Mouse (Mus musculus) spleen, adult 12 weeks (tissue): ENCODE measurements around the gene Tcp10b.
"Not testable (repeated sequence)": the region's sequence is repeated elsewhere in the genome, so short reads cannot be mapped to it uniquely, and the experiment has no call there.

Experiments used
- DNase-seq: peaks from one replicate; pipeline ENCODE4 v3.0.0; 2022; ENCODE audit warnings: low spot score

Tcp10b gene

GRCm38 (mm10) chr17:13060804-13061203, at the start of gene Tcp10b:
TSS of gene Tcp10b (plus strand) at chr17:13061104.
- not testable (repeated sequence) for DNase-seq

GRCm38 (mm10) chr17:13013316-13013715, 47.6 kb upstream of the Tcp10b start:
- no peak for DNase-seq

GRCm38 (mm10) chr17:13036627-13037192, 24.2 kb upstream of the Tcp10b start:
- not testable (repeated sequence) for DNase-seq

- peak; percentile 26 for DNase-seq
Measured at GRCm38 (mm10) chr17:13043846-13044673, 16.8 kb upstream of the Tcp10b start.

GRCm38 (mm10) chr17:13052124-13052813, 8.6 kb upstream of the Tcp10b start, which contains the start of gene Gpr31b:
TSS of gene Gpr31b (minus strand) at chr17:13052296.
- not testable (repeated sequence) for DNase-seq

- DNase-seq: not testable (repeated sequence)
Measured at GRCm38 (mm10) chr17:13062882-13063281, 2.0 kb downstream of the Tcp10b start.

GRCm38 (mm10) chr17:13067864-13068385, 7.0 kb downstream of the Tcp10b start:
- not testable (repeated sequence) for DNase-seq

DNA sequence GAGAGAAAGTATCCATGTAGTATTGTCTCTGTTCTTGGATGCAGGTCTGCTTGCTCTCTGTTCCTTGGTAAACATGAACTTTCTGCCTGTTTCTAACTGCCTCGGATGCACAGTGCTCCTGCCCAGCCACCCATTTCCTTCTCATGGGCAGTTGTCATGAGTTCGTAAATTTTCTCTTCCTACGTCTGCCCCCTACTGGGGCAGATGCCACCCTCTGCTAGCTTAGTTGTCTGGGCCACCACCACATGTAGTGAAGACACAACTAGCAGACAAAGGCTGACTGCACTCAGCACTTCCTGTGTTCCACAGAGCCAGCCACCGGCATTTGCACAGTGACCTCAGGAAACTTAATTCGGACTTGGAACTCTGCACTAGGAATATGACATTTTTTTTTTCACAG, 8.3 kb downstream of the Tcp10b start:
- not testable (repeated sequence) for DNase-seq

GRCm38 (mm10) chr17:13091510-13091909, 30.6 kb downstream of the Tcp10b start:
- DNase-seq: not testable (repeated sequence)

DNA sequence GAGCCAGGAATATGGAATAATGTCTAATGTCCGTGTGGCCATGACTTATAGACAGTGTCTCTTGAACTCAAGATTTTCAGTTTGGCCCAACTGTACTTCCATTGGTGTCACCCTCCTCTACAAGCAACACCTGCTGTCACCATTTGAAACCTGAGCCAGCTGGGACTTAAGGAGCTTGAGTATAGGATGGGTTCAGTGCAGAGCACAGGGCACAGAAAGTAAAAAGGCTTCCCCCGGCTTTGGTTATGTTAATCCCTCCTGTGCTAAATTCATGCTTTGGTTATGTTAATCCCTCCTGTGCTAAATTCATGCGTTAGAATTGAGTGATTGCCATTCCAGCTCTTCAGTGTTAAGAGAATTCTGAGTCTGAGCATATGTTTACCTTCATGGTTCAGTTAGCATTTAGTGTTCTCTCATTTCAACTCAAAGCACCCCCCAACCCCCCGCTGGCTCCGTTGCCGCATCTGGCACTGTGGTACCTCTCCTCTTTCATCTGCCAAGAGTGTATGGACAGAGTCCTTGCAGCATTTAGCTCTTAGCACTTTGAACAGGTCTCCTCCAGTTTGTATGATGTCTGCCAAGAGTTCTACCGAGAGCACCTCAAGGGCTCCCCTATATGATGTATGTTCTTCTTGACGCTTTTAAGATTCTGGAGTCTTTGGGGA, 31.3 kb downstream of the Tcp10b start:
- DNase-seq: not testable (repeated sequence)

GRCm38 (mm10) chr17:13092960-13093359, 32.1 kb downstream of the Tcp10b start:
- not testable (repeated sequence) for DNase-seq

DNA sequence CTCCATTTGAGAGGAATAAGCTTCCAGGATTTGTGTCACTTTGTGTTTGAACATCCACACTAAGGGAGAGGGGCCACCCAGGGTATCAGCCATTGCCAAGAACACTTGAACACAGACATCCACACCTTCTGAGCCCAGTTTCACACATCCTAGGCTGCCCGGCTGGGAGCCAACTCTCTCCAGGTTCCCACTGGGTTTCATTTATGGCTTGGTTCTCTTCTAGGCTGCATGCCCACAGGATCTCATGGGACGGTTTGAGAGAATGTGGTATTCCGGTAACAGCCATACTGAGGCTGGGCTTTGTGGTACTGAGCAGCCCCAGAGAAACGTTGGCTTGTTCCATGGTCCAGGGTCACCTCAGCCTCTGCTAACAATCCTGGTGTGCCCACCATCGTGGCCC, 45.7 kb downstream of the Tcp10b start:
- DNase-seq: not testable (repeated sequence)

DNA sequence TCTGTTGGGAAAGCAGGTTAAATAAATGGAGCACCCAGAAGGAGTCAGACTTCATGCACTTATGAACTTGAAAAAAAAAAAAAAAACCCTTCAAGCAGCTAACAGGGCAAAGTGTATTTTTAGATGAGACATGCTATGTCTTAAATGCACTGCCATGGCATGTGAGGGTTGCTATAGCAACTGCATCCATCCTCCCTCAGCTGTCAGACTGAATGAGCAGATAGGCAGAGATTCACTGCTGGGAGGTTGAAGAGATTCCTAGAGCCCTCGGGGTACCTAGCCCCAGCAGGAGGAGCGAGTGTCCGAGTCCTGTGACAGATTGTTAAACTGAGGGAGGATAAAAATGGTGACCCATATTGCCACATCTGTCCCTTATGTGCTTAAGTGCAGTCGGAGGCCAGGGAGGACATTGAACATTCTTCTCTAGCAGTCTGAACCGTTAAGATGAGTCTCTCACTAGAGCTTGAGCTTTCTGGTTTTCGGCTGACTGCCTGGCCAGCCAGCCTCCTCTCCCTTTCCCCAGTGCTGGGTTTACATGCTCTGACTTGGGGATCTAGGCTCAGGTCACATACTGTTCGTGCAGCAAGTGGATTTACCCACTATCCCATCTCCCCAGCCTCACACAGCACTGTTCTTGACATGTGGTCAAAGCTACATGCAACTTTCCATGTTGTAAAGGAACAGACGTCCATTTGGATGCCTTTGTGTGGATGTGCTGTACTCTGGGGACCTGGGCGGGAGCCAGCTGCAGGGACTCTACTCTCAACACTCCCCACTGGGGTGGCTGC, 51.8 kb downstream of the Tcp10b start:
- DNase-seq: not testable (repeated sequence)

DNA sequence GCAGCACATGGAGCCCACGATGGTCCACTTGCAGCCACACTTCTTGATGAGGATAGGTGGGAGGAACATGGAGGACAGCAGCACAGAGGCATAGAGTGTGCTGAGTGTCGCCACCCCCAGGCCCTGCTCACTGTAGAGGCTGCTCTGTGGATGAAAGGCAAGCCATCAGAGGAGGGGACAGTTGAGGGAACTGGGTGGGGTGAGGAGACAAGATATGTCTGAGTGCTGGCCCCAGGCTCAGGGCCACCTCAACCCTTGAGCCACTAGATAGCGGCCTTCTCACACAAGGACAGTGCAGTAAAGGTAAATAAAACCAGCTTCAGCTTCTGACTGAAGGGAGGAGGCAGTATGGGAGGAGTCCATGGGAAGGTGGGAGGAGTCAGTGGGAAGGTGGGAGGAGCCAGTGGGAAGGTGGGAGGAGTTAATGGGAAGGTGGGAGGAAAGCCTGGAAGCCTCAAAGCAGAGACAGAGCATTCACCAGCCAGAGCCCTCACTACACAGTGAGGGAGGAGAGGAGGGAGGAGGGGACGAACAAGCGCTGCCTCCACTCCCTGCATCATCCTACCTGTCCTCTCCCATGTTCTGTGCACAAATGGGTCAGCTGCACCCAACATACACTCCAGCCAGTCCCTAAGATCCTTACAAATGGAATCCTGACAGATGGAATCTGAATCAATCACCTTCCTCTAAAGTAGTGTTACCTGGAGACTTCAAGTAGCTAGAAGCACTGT, 62.6 kb downstream of the Tcp10b start:
- not testable (repeated sequence) for DNase-seq

DNA sequence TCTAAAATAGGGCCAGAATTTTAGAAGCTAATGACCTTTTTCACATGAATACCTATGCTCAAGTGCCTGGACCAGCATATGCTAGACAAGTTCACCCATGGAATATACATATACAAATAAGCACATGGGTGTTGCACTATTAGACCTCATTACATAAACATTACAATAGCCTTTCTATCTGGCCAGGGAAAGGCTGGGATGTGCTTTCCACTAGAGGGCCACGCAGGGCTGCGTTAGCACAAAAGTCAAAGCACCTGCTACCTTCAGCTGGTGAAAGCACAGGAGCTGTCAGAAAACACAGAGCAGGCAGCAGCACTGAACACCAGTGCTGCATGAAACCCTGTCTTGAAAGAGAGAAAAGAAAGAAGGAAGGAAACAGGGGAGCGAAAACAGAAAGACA, 63.3 kb downstream of the Tcp10b start:
- not testable (repeated sequence) for DNase-seq

GRCm38 (mm10) chr17:13129324-13129723, 68.4 kb downstream of the Tcp10b start:
- not testable (repeated sequence) for DNase-seq

DNA sequence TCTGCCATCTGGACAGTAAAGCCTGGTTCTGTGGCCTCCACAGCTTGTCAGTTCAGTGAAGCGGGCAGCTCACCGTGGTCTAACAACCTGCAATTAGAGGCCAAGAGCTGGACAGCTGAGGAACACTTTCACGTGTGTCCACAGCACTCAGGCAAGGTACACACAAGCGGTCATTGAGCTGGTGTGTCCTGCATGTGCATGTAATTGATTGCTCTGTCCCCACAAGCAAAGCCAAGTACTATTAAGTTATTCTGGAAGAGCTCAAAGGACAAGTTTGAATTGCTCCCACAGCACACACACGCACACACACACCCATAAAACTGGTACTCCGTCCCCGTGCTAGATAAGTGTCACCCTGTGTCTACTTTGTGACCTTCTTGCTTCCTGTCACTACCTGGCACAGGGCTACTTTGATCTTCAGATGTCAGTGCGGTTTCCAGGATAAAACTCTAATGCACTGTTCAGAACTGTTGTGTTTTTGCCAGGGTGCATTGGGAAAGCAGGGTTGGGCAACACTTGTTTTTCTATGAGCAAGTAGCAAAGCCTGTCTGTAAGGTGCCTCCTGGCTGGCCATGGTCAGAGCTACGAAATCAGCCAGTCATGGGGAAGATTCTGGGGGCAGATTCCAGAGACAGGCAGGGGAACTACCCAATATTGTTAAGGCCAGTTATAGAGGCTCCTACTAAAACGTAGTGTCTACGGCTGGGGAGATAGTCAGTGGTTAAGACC, 69.0 kb downstream of the Tcp10b start:
- DNase-seq: not testable (repeated sequence)

GRCm38 (mm10) chr17:13131710-13132109, 70.8 kb downstream of the Tcp10b start, which contains the start of gene Unc93a:
TSS of gene Unc93a (minus strand) at chr17:13131810.
- DNase-seq: not testable (repeated sequence)
